Mouse (Mus musculus): ENCODE data around the gene Eif1ad.
"Not testable (repeated sequence)": the region's sequence is repeated elsewhere in the genome, so short reads cannot be mapped to it uniquely, and the experiment has no call there.

Eif1ad gene

DNA sequence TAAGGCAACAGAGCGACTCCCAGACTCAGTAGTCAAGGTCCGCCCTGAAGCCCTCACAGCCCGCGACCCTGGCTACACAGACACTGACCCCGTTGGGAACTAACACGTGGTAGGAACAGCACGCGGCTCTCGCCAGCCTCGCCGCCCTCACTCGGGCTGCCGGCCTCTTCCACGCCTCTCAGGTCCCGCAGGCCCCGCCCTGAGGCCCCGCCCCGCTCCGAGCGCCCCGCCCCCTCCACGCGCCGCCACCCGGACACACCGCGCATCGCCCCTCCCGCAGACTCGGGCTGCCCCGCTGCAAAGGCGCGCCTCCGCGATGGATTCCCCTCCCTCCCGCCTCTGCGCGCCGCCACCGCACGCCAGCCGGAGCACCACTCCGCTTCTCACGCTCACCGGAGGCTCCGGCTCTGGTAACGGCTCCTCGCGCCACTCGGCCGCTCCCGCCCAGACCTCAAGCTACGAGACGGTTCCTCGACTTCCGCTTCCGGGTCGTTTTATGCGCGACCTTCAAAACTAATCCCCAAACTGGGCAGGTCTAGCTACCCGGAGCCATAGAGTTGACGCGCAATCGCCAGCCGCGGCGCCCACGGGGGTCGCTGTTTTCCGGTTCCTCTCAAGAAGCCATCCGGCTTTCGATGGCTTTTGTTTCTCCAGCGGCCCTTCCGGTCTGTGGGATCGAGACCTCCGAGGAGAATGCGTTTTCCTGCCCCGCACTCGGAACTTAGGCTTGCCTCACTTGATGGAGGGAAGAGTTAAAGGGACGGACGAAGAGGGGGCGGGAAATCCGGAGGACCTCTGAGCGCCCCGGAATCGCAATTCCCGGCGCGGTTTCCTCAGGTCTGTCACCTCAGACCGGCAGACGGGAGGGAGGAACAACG lies at the start of gene Eif1ad:
Eif1ad (plus strand) TSS at position 567 of the 878 bp plus-strand sequence.
- CTCF ChIA-PET: interaction anchor here (0.7 kb wide), 1 partner anchor 345 kb away, joined by 3 read pairs; no protein-coding TSS in a partner anchor

DNA sequence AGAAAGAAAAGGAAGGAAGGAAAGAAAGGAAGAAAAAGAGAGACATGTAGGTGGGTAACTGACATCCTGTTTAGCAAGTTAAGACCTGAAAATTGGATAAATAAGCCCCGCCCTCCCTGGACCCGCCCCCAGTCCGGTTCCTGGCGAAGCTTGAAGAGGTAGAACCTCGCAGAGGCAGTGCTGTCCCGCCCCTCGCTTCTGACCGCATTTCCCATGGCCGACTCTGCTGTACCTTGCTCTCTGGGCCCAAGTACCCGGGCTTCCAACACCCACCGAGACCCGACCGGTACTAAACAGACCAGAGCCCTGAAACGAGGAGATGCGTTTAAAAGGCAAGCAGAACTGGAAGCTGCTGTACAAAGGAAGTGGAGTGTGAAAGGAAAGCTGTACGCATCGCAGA lies 42.7 kb upstream of the Eif1ad start:
- CTCF ChIA-PET: interaction anchor here (0.7 kb wide), 1 partner anchor 1736 kb away, joined by 3 read pairs; no protein-coding TSS in a partner anchor

GRCm38 (mm10) chr19:5327970-5328369 lies 38.6 kb upstream of the Eif1ad start:
- CTCF ChIA-PET: no interaction called here

DNA sequence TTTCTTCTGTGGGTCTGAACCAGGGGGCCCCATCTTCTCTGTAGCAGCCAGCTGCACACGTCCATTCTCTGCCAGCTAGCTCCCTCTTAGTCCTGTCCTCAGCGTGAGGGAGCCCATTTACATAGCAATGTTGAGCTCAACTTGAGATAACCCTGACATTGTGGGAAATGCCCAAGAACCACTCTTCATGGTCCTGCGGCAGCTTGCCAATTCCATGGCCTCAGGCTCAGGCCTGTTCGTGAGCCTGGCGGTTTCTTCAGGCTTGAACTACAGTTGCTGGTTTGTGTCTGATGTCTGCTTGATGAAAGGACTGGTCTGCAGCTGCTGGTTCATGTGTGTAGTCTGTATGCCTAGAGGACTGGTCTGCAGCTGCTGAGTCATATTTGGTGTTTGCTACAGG lies 31.8 kb upstream of the Eif1ad start:
- CTCF ChIA-PET: no interaction called here

DNA sequence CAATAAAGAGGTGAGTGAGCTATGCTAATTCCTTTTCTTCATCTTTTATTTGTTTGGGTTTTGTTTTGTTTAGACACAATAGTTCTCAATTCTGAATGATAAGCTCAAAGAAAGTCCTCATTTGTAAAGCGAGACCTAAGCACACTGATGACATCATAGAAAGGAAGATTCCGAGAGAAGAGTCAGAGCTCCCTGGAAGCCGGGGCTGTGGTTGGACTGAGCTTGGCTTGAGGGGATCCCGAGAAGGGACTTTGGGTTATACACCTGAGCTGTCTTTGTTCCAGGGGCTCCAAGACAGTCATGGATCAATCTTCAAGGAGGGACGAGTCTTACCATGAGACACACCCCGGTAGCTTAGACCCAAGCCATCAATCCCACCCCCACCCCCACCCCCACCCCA lies 31.1 kb upstream of the Eif1ad start, which contains the start of gene Catsper1:
Catsper1 (plus strand) TSS at position 301 of the 400 bp plus-strand sequence.
- CTCF ChIA-PET: no interaction called here

GRCm38 (mm10) chr19:5337975-5338374 lies 28.6 kb upstream of the Eif1ad start:
- CTCF ChIA-PET: interaction anchor here (0.6 kb wide), 1 partner anchor 29 kb away, joined by 3 read pairs; no protein-coding TSS in a partner anchor

DNA sequence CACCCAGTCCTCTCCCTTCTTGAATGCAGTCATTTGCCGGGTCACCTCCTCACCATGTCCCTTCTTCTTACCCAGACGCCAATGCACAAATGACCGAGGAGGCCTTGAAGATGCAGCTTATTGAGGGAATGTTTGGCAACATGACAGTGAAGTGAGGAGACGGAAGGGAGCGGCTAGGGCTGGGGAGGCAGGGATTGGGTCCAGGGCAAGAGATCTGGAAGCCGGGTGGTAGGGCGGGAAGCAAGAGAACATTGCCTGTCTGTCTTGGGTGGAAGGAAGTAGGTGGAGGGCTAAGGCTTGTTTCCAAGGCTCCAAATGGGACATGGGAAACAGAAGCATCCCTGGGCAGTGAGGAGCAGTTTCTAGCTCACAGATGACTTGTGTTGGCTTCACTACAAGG lies 25.2 kb upstream of the Eif1ad start:
- CTCF ChIA-PET: no interaction called here

DNA sequence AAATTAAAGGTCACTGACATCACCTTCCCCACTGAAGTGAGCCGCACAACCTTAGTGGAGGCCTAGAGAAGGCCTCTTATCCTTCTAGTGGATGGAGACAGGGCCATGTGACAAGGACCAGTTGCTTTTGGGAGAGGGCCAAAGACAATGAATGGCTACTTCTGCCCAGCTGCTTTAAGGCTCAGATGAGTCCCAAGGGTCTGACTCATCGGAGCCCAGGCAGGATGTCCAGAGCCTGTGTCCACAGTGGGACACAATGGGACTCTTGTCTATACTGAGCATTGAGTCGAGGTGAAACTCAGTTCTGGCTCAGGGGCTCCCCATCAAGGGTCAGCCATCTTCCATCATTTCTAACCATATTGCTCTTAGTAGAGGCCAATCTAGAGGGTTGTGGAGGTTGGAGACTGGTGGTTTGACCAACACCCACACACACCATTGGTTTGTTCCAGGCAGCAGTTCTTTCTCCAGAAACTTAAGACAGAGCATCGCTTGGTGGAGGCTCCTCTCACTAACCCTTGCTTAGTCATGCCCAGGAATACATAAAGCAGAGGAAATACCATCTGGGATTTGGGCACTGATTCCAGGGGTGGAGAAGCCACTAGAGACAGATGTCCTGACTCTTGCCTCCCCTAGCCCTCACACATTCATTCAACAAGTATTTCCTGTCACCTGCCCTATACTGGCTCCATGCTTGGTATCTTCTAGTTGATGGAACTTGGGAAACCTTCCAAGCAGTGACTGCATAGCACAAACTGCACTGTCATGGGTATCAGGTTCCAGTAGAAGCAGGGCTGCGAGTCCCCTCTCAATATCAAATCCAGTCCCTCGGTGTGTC lies 21.0 kb upstream of the Eif1ad start:
- CTCF ChIA-PET: no interaction called here

DNA sequence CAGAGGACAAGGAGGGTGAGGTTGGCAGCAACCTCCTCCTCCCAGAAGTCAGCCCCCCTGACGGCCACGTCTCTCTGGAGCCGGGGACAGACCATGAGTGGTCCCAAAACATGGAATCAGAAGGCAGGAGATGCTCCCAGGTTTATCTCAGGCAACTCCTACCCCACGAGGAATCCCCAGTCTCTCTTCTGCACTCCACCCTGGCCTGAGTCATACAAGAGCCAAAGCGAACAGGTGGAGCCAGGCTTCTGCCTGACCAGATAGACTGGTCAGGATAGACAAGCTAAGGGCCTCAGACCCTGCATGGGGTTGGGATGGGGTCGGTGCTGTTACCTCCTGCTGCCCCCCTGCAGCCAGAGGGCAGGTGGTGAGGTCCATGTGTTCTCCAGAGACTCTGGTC lies 18.5 kb upstream of the Eif1ad start:
- CTCF ChIA-PET: no interaction called here

GRCm38 (mm10) chr19:5348526-5349501 lies 17.7 kb upstream of the Eif1ad start:
- CTCF ChIA-PET: interaction anchor here (0.6 kb wide), 1 partner anchor 75 kb away, joined by 3 read pairs; no protein-coding TSS in a partner anchor

DNA sequence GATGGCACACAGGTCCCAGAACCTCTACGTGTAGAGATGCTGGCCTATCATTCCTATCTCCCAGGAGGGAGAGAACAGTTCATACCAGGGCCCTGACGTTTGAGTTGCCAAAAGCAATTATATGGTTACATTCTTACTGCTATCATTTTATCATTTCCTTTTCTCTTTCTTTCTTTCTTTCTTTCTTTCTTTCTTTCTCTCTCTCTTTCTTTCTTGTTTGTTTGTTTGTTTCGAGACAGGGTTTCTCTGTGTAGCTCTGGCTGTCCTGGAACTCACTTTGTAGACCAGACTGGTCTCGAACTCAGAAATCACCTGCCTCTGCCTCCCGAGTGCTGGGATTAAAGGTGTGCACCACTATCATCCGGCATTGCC lies 17.1 kb upstream of the Eif1ad start, which contains the start of gene Cst6:
Cst6 (minus strand) TSS at position 73 of the 372 bp plus-strand sequence.
- CTCF ChIA-PET: not testable (repeated sequence)

GRCm38 (mm10) chr19:5353609-5354008 lies 12.9 kb upstream of the Eif1ad start:
- CTCF ChIA-PET: no interaction called here

DNA sequence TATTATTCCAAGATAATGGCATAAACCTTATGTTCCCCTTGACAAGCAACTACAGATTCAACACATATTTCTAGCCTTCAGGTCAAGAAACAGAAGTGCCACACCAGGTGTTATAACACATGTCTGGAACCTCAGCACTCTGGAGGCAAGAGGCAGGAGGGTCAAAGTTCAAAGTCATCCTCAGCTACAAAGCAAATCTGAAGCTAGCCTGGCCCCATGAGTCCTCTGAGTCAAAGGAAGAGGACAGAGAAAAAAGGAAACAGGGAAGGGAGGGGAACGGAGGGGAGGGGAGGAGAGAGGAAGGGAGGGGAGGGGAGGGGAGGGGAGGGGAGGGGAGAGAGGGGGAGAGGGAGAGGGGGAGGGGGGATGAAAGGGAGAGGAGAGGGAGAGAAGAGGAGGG lies 10.5 kb upstream of the Eif1ad start:
- CTCF ChIA-PET: interaction anchor here (0.5 kb wide), 1 partner anchor 238 kb away, joined by 4 read pairs; no protein-coding TSS in a partner anchor

DNA sequence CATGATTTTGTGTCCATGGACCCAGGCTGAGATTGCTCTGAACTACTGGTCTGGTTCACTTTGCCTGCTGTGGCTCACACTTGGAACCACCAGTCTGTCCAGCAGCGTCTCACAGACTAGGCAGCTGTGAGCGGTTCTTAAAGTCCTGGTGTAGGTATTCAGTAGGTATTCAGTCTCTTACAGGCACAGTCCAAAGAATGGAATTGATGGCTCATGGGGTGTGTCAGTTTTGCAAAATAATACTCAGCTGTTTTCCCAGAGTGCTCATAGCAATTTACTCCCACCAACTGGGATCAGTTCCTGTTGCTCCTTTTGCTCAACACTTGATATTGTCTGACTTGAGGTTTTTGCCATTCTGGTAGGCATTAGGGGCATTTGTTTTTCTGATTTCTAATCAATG lies 4.4 kb upstream of the Eif1ad start:
- CTCF ChIA-PET: no interaction called here

- CTCF ChIA-PET: no interaction called here
Measured at GRCm38 (mm10) chr19:5364124-5364523, 2.4 kb upstream of the Eif1ad start.

GRCm38 (mm10) chr19:5365751-5366150 lies 790 bp upstream of the Eif1ad start:
- CTCF ChIA-PET: interaction anchor here (0.7 kb wide), 1 partner anchor 344 kb away, joined by 3 read pairs; no protein-coding TSS in a partner anchor

- CTCF ChIA-PET: interaction anchor here (0.7 kb wide), 1 partner anchor 29 kb away, joined by 3 read pairs; no protein-coding TSS in a partner anchor
Measured at GRCm38 (mm10) chr19:5367053-5367359, 465 bp downstream of the Eif1ad start, which contains the start of gene Banf1. Banf1 (minus strand) TSS chr19:5367168.

DNA sequence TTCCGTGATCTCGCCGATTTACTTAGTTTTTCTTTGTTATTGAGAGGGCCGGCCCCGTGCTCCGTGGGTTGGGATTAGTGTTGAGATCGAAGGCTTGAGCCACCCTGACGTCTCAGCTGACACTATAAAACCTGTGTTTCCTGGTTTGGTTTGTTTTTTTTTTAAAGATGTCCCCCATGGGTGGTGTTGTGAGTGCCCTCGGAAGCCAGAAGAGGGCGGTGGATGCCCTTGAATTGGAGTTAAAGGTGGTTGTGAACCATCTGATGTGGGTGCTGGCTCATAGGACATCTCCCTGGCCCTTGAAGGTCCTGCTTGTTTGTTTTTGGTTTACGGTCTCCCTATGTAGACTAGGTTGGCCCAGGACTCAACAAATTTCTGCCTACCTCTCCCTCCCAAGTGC lies 914 bp downstream of the Eif1ad start:
- CTCF ChIA-PET: interaction anchor here (0.7 kb wide), 1 partner anchor 29 kb away, joined by 3 read pairs; no protein-coding TSS in a partner anchor

DNA sequence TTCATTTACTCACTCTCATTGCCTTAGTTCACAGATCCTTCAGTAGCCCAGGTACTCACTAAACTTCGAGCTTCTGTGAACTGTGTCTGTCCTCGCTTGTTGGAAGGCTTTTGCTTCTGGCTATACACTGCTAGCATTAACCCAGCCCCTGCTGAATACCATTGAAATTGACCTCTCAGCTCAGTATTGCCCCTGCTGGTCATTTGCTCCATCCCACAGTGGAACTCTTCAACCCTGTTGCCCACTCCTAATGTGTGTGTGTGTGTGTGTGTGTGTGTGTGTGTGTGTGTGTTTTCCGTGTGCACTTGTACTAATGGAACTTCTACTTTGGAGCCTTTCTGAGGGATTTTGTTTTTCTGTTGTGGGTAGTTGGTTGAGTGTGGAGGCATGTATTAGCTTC lies 4.4 kb downstream of the Eif1ad start:
- CTCF ChIA-PET: no interaction called here

- CTCF ChIA-PET: no interaction called here
Measured at GRCm38 (mm10) chr19:5372724-5373123, 6.2 kb downstream of the Eif1ad start.

DNA sequence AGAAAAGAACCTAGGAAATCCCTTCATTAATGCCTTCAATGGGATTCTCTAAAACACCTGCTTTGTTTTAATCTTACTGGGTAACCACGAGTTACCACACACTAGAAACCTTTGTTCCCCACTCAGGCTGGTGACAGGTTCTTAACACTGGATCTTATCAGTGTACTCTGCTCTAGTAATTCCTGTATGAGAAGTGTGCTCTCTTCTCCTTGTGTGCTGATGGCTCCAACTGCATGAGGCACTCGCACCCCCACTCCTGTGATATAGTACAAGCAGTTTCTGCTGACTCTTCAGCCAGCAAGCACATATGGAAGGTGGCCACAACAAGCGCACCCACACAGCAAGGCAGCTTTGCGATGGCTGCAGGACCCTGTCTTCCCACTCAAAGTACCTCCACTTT lies 7.6 kb downstream of the Eif1ad start:
- CTCF ChIA-PET: no interaction called here
